Mouse (Mus musculus) bone marrow macrophage, adult 2 months (primary cell): ENCODE measurements around the gene Parg.

ENCODE experiments used
- CTCF ChIP-seq: IDR thresholded peaks from 2 replicates; pipeline ENCODE4 v1.5.1; 2012; ENCODE audit warnings: low read depth, mild to moderate bottlenecking, low read length, moderate library complexity
- POLR2A ChIP-seq: IDR thresholded peaks from 2 replicates; pipeline ENCODE4 v1.6.1; 2012; ENCODE audit warnings: mild to moderate bottlenecking, low read depth, low read length, borderline replicate concordance

GRCm38 (mm10) chr14:32170137-32170536, 31.6 kb upstream of the Parg start:
- TF ChIP-seq POLR2A (no peak), CTCF (no peak)
